Mouse (Mus musculus) olfactory bulb, adult 2 months (tissue): Measurements from ENCODE around the gene Pitpnb.

Experiments
- CTCF ChIP-seq: fragments of 200-500 bp; IDR thresholded peaks from 2 replicates; pipeline ENCODE4 v1.5.1; 2012; ENCODE audit warnings: low read depth, mild to moderate bottlenecking, low read length, moderate library complexity; ENCODE audit not compliant: insufficient read depth
- POLR2A ChIP-seq: fragments of 200-500 bp; IDR thresholded peaks from 2 replicates; pipeline ENCODE4 v1.6.1; 2012; ENCODE audit warnings: mild to moderate bottlenecking, low read depth, low read length, moderate library complexity; ENCODE audit not compliant: insufficient read depth

GRCm38 (mm10) chr5:111422058-111422800 is 91.7 kb downstream of the Pitpnb start:
- TF ChIP-seq POLR2A (no peak), CTCF (no peak)
